Mouse (Mus musculus) G1E-ER4 (cell line): Measurements from ENCODE around the gene Gm17545. TPM values are rescaled to one million over a fixed set of nuclear protein-coding genes. Genes with fewer than 3 reads are reported as not detected.

Source experiments
- GATA1 ChIP-seq: IDR thresholded peaks from one replicate; pipeline ENCODE4 v1.8.0; 2012; ENCODE audit warnings: low read length, inconsistent platforms
- polyA plus RNA-seq: library from polyadenylated mRNA; stranded (reverse); fragments of >175 nt; gene quantifications from 2 replicates; pipeline ENCODE4 v1.2.3, GENCODE M21; 2012

The Gm17545 gene
- polyA plus RNA-seq, 1 experiment = not detected

GRCm38 (mm10) chr9:22430315-22430840 is 23.7 kb upstream of the Gm17545 start:
- TF ChIP-seq GATA1 = no peak

- TF ChIP-seq GATA1 = no peak
These were observed 20.9 kb upstream of the Gm17545 start for GRCm38 (mm10) chr9:22433221-22433620.

- TF ChIP-seq GATA1 = no peak
These were observed 20.0 kb upstream of the Gm17545 start for GRCm38 (mm10) chr9:22434101-22434500.

GRCm38 (mm10) chr9:22438826-22439225 is 15.3 kb upstream of the Gm17545 start:
- no peak for TF ChIP-seq GATA1

- no peak for TF ChIP-seq GATA1
These were observed 10.9 kb upstream of the Gm17545 start for GRCm38 (mm10) chr9:22443157-22443556.

- TF ChIP-seq GATA1 = no peak
These were observed 9.0 kb upstream of the Gm17545 start for GRCm38 (mm10) chr9:22445123-22445522.

GRCm38 (mm10) chr9:22447213-22447612 is 6.9 kb upstream of the Gm17545 start:
- no peak for TF ChIP-seq GATA1

- TF ChIP-seq GATA1 = no peak
These were observed 5.7 kb upstream of the Gm17545 start for GRCm38 (mm10) chr9:22448420-22448819.

GRCm38 (mm10) chr9:22449209-22449608 is 4.9 kb upstream of the Gm17545 start:
- no peak for TF ChIP-seq GATA1

GRCm38 (mm10) chr9:22452697-22453096 is 1.4 kb upstream of the Gm17545 start:
- TF ChIP-seq GATA1 = no peak

GRCm38 (mm10) chr9:22453501-22453924 is 577 bp upstream of the Gm17545 start:
- peak; percentile 66 for TF ChIP-seq GATA1

GRCm38 (mm10) chr9:22455041-22455440 is 951 bp downstream of the Gm17545 start:
- no peak for TF ChIP-seq GATA1

- no peak for TF ChIP-seq GATA1
These were observed 3.2 kb downstream of the Gm17545 start for GRCm38 (mm10) chr9:22457142-22457835.

GRCm38 (mm10) chr9:22461946-22462345 is 7.9 kb downstream of the Gm17545 start:
- no peak for TF ChIP-seq GATA1

- no peak for TF ChIP-seq GATA1
These were observed 12.1 kb downstream of the Gm17545 start for GRCm38 (mm10) chr9:22466212-22466611.

GRCm38 (mm10) chr9:22467371-22468169 is 13.5 kb downstream of the Gm17545 start:
- TF ChIP-seq GATA1 = no peak

- no peak for TF ChIP-seq GATA1
These were observed 14.2 kb downstream of the Gm17545 start for GRCm38 (mm10) chr9:22468170-22468898.
